Mouse (Mus musculus): ENCODE measurements around the gene Mfsd11. TPM values are rescaled to one million over a fixed set of nuclear protein-coding genes. Genes with fewer than 3 reads are reported as not detected.

The Mfsd11 gene
- total RNA-seq, 2 experiments from 2014 or later, result 42.6 to 43.3 TPM

Other genes with a start within 250 kb of the Mfsd11 start
- 1 to 10 TPM in 1 of 2 experiments, under 1 TPM in 1; 0.94 to 1.5 TPM for gene Rhbdf2, start 225.4 kb upstream of the Mfsd11 start, total RNA-seq (2021)
- gene Prcd, start 198.9 kb upstream of the Mfsd11 start, total RNA-seq (2021), result 1 to 10 TPM; 3.4 to 3.8 TPM
- gene Cygb, start 198.1 kb upstream of the Mfsd11 start, total RNA-seq (2021), result 10 to 100 TPM; 33.0 to 42.3 TPM
- gene St6galnac1, start 76.9 kb upstream of the Mfsd11 start, total RNA-seq (2021), result not detected
- 10 to 100 TPM; 23.3 to 27.6 TPM for gene Mxra7, start 24.4 kb upstream of the Mfsd11 start, total RNA-seq (2021)
- gene Mettl23, start 9.2 kb upstream of the Mfsd11 start, total RNA-seq (2021), result 10 to 100 TPM; 32.5 to 33.7 TPM
- 10 to 100 TPM; 30.4 to 31.4 TPM for gene Jmjd6, start 9.0 kb upstream of the Mfsd11 start, total RNA-seq (2021)
- gene Srsf2, start 654 bp downstream of the Mfsd11 start, total RNA-seq (2021), result 100 to 1,000 TPM; 217 to 239 TPM
- gene Mgat5b, start 66.4 kb downstream of the Mfsd11 start, total RNA-seq (2021), result 10 to 100 TPM; 58.3 to 65.9 TPM